Mouse (Mus musculus): ENCODE measurements around the gene Ccr1l1. TPM values are rescaled to one million over a fixed set of nuclear protein-coding genes. Genes with fewer than 3 reads are reported as not detected.

Ccr1l1 gene
- polyA plus RNA-seq, 1 experiment, result not detected

- Histone ChIP-seq H3K4me1 (ENCODE audit: control insufficient read depth, insufficient read depth, low read length) (no peaks in the 10 kb centered on the region), H3K27ac (ENCODE audit: insufficient read depth, low read length) (no peak overlapping the region), H3K4me3 (ENCODE audit: insufficient read depth, low read length) (no peak overlapping the region)
- TF ChIP-seq POLR2A (IDR thresholded peaks at IDR 0.05; ENCODE audit: low read depth, low read length), result no peak
- TF ChIP-seq CTCF (IDR thresholded peaks at IDR 0.05; ENCODE audit: borderline replicate concordance, insufficient read depth, low read length), result no peak
These were observed 13.4 kb downstream of the Ccr1l1 start for GRCm38 (mm10) chr9:123964776-123965175.

- Histone ChIP-seq H3K4me1 (ENCODE audit: control insufficient read depth, insufficient read depth, low read length) (no peaks in the 10 kb centered on the region), H3K27ac (ENCODE audit: insufficient read depth, low read length) (no peak overlapping the region), H3K4me3 (ENCODE audit: insufficient read depth, low read length) (no peak overlapping the region)
- TF ChIP-seq POLR2A (IDR thresholded peaks at IDR 0.05; ENCODE audit: low read depth, low read length) (no peak), CTCF (IDR thresholded peaks at IDR 0.05; ENCODE audit: borderline replicate concordance, insufficient read depth, low read length) (no peak)
These were observed 18.0 kb downstream of the Ccr1l1 start for GRCm38 (mm10) chr9:123960161-123960560.

GRCm38 (mm10) chr9:123957911-123958413 lies 20.2 kb downstream of the Ccr1l1 start:
- Histone ChIP-seq H3K4me3 (ENCODE audit: insufficient read depth, low read length) (no peak overlapping the region), H3K4me1 (ENCODE audit: control insufficient read depth, insufficient read depth, low read length) (no peaks in the 10 kb centered on the region), H3K27ac (ENCODE audit: insufficient read depth, low read length) (no peak overlapping the region)
- TF ChIP-seq POLR2A (IDR thresholded peaks at IDR 0.05; ENCODE audit: low read depth, low read length) (no peak), CTCF (IDR thresholded peaks at IDR 0.05; ENCODE audit: borderline replicate concordance, insufficient read depth, low read length) (no peak)

- TF ChIP-seq CTCF (IDR thresholded peaks at IDR 0.05; ENCODE audit: borderline replicate concordance, insufficient read depth, low read length), result no peak
- TF ChIP-seq POLR2A (IDR thresholded peaks at IDR 0.05; ENCODE audit: low read depth, low read length), result no peak
- H3K27ac ChIP-seq (ENCODE audit: insufficient read depth, low read length), result no peak overlapping the region
These were observed 21.3 kb downstream of the Ccr1l1 start for GRCm38 (mm10) chr9:123956892-123957291.

GRCm38 (mm10) chr9:123953551-123953950 lies 24.7 kb downstream of the Ccr1l1 start:
- Histone ChIP-seq H3K27ac (ENCODE audit: insufficient read depth, low read length) (no peak overlapping the region), H3K4me1 (ENCODE audit: control insufficient read depth, insufficient read depth, low read length) (no peaks in the 10 kb centered on the region), H3K4me3 (ENCODE audit: insufficient read depth, low read length) (no peak overlapping the region)
- TF ChIP-seq POLR2A (IDR thresholded peaks at IDR 0.05; ENCODE audit: low read depth, low read length), result no peak
- no peak for TF ChIP-seq CTCF (IDR thresholded peaks at IDR 0.05; ENCODE audit: borderline replicate concordance, insufficient read depth, low read length)

More at GRCm38 (mm10) chr9:123956892-123957291, 21.3 kb downstream of the Ccr1l1 start:
- Histone ChIP-seq H3K4me3 (ENCODE audit: insufficient read depth, low read length) (no peak overlapping the region), H3K4me1 (ENCODE audit: control insufficient read depth, insufficient read depth, low read length) (no peaks in the 10 kb centered on the region)

GRCm38 (mm10) chr9:123951176-123951575 lies 27.0 kb downstream of the Ccr1l1 start:
- TF ChIP-seq POLR2A (IDR thresholded peaks at IDR 0.05; ENCODE audit: low read depth, low read length) (no peak), CTCF (IDR thresholded peaks at IDR 0.05; ENCODE audit: borderline replicate concordance, insufficient read depth, low read length) (no peak)
- no peaks in the 10 kb centered on the region for H3K4me1 ChIP-seq (ENCODE audit: control insufficient read depth, insufficient read depth, low read length)
- H3K27ac ChIP-seq (ENCODE audit: insufficient read depth, low read length), result no peak overlapping the region
- H3K4me3 ChIP-seq (ENCODE audit: insufficient read depth, low read length), result no peak overlapping the region

GRCm38 (mm10) chr9:123949432-123949831 lies 28.8 kb downstream of the Ccr1l1 start:
- Histone ChIP-seq H3K27ac (ENCODE audit: insufficient read depth, low read length) (no peak overlapping the region), H3K4me3 (ENCODE audit: insufficient read depth, low read length) (no peak overlapping the region), H3K4me1 (ENCODE audit: control insufficient read depth, insufficient read depth, low read length) (no peaks in the 10 kb centered on the region)
- TF ChIP-seq POLR2A (IDR thresholded peaks at IDR 0.05; ENCODE audit: low read depth, low read length), result no peak
- TF ChIP-seq CTCF (IDR thresholded peaks at IDR 0.05; ENCODE audit: borderline replicate concordance, insufficient read depth, low read length), result no peak

- TF ChIP-seq CTCF (IDR thresholded peaks at IDR 0.05; ENCODE audit: borderline replicate concordance, insufficient read depth, low read length), result no peak
- TF ChIP-seq POLR2A (IDR thresholded peaks at IDR 0.05; ENCODE audit: low read depth, low read length), result no peak
- Histone ChIP-seq H3K4me3 (ENCODE audit: insufficient read depth, low read length) (no peak overlapping the region), H3K27ac (ENCODE audit: insufficient read depth, low read length) (no peak overlapping the region), H3K4me1 (ENCODE audit: control insufficient read depth, insufficient read depth, low read length) (no peaks in the 10 kb centered on the region)
These were observed 30.4 kb downstream of the Ccr1l1 start for GRCm38 (mm10) chr9:123947815-123948214.

- TF ChIP-seq CTCF (IDR thresholded peaks at IDR 0.05; ENCODE audit: borderline replicate concordance, insufficient read depth, low read length) (no peak), POLR2A (IDR thresholded peaks at IDR 0.05; ENCODE audit: low read depth, low read length) (no peak)
- no peaks in the 10 kb centered on the region for H3K4me1 ChIP-seq (ENCODE audit: control insufficient read depth, insufficient read depth, low read length)
- no peak overlapping the region for H3K27ac ChIP-seq (ENCODE audit: insufficient read depth, low read length)
- no peak overlapping the region for H3K4me3 ChIP-seq (ENCODE audit: insufficient read depth, low read length)
These were observed 36.2 kb downstream of the Ccr1l1 start for GRCm38 (mm10) chr9:123942025-123942424.

GRCm38 (mm10) chr9:123941316-123941715 lies 36.9 kb downstream of the Ccr1l1 start:
- no peaks in the 10 kb centered on the region for H3K4me1 ChIP-seq (ENCODE audit: control insufficient read depth, insufficient read depth, low read length)
- no peak for TF ChIP-seq POLR2A (IDR thresholded peaks at IDR 0.05; ENCODE audit: low read depth, low read length)
- no peak for TF ChIP-seq CTCF (IDR thresholded peaks at IDR 0.05; ENCODE audit: borderline replicate concordance, insufficient read depth, low read length)
- no peak overlapping the region for H3K4me3 ChIP-seq (ENCODE audit: insufficient read depth, low read length)
- H3K27ac ChIP-seq (ENCODE audit: insufficient read depth, low read length), result no peak overlapping the region
